Mouse (Mus musculus) adrenal gland, postnatal 36 days (tissue): ENCODE measurements around the gene Ugt1a7c. TPM values are rescaled to one million over a fixed set of nuclear protein-coding genes. Genes with fewer than 3 reads are reported as not detected.
"Not testable (repeated sequence)": the region's sequence is repeated elsewhere in the genome, so short reads cannot be mapped to it uniquely, and the experiment has no call there.

Experiments
- DNase-seq, 2 experiments: peaks; one replicate each; pipeline ENCODE4 v3.0.0; 2021; ENCODE audit warnings: mixed read lengths in 1 of 2
- total RNA-seq, 2 experiments: library from RNA; stranded (reverse); gene quantifications; 2 replicates each; pipeline ENCODE4 v1.2.3; 2021

The Ugt1a7c gene
- total RNA-seq, 2 experiments from 2014 or later, result 2.7 to 2.8 TPM

DNA sequence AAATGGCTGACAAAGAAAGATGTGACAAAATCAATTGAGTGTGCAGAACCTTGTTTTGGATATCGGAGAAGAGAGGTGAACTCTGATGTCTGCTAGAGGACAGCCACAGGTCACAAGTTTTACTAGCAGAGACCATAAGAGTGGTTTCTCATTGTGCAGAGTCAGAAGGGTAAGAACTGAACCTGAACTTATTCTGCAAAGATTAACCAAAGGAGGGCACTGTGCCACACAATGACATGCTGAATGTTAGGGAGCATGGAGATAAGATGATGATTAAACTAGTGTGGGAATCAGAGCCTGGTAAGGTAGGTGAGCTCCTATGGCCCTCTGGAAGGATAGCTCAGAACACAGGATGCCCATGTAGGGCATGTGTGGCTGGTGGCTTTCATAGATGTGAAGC is 100.8 kb downstream of the Ugt1a7c start:
- peak in 1 of 2 experiments; percentile 25 for DNase-seq

GRCm38 (mm10) chr1:88197443-88197842 is 102.6 kb downstream of the Ugt1a7c start:
- DNase-seq, result no peak

DNA sequence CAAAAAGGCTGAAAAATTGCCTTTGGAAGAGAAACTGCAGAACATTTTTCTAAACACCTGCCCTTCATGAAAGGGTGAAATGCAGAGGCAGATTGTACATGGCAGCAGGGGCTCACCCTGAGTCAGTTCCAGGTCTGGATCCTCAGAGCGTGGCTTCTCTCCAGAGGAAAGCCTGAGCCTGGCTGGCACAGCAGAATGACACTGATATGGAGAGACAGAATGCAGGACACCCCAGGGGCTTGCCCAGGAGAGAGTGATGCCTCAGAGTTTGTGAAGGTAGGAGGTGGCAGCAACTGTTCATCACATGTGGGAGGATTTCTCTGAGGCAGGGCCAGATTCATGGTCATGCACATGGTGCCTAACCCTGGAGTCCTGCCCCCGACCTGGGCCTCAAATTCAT is 105.1 kb downstream of the Ugt1a7c start:
- no peak for DNase-seq

GRCm38 (mm10) chr1:88200456-88200855 is 105.6 kb downstream of the Ugt1a7c start, which contains the start of gene Ugt1a2:
Gene Ugt1a2, plus strand, starts transcription at chr1:88200601.
- DNase-seq, result no peak

DNA sequence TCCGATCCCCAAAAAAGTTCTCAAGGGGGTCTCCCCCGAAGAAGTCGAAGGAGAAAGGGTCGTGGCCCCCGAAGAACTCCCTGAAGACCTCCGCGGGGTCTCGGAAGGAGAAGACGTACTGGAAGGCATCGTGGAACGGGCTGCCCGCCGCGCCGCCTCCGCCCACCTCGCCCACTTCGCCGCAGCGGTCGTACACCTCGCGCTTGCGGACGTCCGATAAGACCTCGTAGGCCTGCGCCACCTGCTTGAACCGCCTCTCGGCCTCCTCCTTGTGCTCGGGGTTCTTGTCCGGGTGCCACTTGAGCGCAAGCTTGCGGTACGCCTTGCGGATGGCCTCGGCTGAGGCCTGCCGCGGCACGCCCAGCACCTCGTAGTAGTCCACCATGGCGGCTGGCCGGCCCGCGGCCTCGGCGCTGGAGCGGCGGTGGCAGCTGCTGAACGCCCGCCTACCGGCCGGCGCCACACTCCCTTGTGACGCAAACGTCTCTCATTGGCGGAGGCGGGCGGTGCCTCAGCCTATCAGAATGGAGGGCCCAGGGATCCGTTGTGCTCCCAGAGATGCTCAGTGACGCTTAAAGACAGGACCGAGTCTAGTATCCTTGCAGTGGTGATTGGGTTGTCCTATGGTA is 110.5 kb downstream of the Ugt1a7c start, which contains the start of gene Dnajb3:
TSS of gene Dnajb3 (minus strand) at position 489 of the 629 bp plus-strand sequence.
- peak; percentile 85 to 86 for DNase-seq

DNA sequence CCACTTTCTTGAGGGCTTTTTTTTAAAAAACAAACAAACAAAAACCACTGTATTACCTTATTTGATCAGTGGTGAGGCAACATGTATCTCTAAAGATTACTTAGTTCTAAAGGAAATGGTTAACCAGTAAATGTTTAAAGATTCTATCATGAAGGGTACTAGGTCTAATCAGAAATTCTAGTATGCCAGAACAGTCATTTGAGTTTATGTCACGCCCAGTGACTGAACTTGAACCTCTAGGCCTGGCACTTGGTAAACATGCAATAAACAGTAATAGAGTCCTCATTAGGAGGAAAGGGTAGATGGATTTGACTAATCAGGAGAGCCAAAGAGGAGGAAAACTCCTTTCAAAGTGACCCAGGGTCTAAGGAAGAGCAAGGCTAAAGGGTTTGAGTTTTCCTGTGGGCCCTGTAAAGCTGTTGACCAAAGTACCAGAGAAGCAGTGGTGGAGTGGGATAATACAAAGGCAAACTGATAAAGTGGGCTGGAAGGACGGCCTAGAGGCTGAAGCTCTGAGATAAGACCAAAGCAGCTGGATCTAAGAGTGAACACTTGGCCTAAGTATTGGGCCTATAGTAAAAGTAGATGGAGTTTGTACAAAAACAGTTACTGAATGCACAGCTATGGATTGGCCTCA is 112.1 kb downstream of the Ugt1a7c start:
- no peak for DNase-seq

DNA sequence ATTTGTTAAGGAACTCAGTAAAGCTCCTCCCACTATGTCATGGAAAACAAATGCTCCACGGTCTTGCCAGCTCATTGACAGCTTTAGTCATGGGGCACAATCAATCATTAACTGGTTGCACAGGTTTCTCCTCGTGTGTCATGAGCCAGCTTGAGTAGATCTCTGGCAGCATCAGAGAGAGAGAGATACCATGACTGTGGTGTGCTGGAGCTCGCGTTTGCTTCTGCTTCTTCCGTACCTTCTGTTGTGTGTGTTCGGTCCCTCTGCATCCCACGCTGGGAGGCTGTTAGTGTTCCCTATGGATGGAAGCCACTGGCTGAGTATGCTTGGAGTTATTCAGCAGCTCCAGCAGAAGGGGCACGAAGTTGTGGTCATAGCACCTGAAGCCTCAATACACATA is 117.0 kb downstream of the Ugt1a7c start, which contains the start of gene Ugt1a1:
TSS of gene Ugt1a1 (plus strand) at position 148 of the 400 bp plus-strand sequence.
- no peak for DNase-seq

DNA sequence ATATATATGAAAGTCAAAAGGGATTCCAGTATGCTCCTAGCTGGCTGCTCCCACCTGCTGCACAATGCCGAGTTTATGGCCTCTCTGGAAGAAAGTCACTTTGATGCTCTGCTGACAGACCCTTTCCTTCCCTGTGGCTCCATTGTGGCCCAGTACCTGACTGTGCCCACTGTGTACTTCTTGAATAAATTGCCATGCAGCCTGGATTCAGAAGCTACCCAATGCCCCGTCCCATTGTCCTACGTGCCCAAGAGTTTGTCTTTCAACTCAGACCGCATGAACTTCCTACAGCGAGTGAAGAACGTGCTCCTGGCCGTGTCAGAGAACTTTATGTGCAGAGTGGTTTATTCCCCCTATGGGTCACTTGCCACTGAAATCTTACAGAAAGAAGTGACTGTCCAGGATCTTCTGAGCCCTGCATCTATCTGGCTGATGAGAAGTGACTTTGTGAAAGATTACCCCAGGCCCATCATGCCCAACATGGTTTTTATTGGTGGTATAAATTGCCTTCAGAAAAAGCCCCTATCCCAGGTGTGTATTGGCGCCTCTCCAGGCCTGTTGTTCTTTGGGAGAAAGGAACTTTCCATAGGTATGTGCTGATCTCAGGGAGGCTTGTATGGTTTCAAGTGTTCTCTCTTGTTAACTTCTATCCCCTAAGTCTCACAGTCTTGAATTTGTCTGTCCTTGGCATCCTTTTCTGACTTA is 117.6 kb downstream of the Ugt1a7c start:
- DNase-seq, result no peak

- DNase-seq, result no peak
These were observed 118.2 kb downstream of the Ugt1a7c start for GRCm38 (mm10) chr1:88213061-88213460.

GRCm38 (mm10) chr1:88213766-88214461 is 119.1 kb downstream of the Ugt1a7c start:
- DNase-seq, result no peak

DNA sequence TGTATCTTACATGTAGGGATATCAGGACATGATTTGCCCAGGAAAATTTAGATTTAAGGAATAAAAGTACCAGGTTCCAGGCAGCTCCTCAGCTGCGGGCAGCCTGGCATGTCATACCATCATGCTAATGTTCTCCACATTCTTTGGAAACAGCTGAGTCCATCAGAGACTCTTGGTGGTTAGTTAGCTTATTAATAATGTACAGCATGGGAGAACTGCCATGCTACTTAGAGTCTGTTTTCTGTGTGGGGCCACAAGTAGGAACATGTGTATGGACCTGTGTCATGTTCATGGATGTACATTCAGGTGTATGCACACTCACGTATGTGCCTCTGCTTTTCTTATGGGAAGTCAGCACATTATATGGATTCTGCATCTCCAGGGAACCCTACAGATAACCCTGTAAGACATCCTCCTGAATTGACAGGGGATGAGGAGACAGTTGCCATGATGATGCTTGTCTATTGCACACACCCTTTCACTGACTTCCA is 119.6 kb downstream of the Ugt1a7c start:
- no peak for DNase-seq

DNA sequence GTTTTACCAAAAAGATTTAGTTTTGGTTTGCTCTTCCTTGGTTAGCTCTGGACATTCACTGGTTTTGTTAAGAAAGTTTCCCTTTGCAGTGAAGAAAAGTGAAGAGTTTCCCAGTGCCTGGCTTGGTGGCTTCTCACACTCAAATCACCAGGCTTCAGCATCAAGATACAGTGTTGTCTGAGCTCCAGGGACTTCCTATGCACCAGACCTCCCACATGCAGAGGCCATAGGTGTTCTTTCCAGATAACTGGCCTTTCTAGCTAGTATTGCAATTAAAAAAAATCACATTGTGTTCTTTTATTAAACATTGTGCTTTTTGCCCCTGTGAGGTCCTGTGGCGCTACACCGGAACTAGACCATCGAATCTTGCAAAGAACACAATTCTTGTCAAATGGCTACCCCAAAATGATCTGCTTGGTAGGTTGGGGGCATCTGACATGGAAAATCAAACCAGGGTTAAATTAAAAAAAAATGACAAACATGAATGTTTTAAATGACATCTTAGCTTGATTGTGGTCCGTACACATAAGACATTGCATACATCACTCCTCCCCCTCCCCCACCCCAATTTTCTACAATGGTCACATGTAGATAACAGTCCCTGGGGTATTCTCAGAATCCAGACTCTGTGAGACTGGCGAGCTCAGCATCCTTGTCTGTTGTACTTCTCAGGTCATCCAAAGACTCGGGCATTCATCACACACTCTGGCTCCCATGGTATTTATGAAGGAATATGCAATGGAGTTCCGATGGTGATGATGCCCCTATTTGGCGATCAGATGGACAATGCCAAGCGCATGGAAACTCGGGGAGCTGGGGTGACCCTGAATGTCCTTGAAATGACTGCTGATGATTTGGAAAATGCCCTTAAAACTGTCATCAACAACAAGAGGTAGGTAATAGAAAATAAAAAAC is 120.9 kb downstream of the Ugt1a7c start:
- DNase-seq, result no peak

- no peak for DNase-seq
These were observed 121.7 kb downstream of the Ugt1a7c start for GRCm38 (mm10) chr1:88216551-88216950.

GRCm38 (mm10) chr1:88217144-88217543 is 122.3 kb downstream of the Ugt1a7c start:
- DNase-seq, result no peak

GRCm38 (mm10) chr1:88217576-88217975 is 122.7 kb downstream of the Ugt1a7c start:
- DNase-seq, result no peak

GRCm38 (mm10) chr1:88218051-88218450 is 123.2 kb downstream of the Ugt1a7c start:
- no peak for DNase-seq

DNA sequence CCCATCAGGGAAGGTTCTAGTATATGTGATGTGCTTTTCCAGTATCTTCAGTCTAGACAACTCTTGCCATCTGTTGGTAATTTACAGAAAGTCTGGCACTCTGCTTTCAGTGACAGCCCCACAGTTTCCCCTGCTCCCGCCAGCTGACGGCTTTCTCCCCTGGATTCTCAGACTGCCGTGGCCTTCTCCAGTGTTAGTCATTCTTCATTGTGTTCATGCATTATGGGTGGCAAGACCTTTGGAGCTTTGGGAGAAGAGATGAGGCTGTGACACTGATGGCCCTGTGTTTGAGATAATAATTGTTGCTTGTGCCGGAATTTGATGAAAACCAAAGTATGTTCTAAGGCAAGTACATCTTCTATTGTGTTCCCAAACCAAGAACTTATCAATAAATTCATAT is 123.7 kb downstream of the Ugt1a7c start:
- no peak for DNase-seq

- no peak for DNase-seq
These were observed 124.2 kb downstream of the Ugt1a7c start for GRCm38 (mm10) chr1:88219054-88219453.

GRCm38 (mm10) chr1:88220336-88220735 is 125.5 kb downstream of the Ugt1a7c start:
- no peak for DNase-seq

DNA sequence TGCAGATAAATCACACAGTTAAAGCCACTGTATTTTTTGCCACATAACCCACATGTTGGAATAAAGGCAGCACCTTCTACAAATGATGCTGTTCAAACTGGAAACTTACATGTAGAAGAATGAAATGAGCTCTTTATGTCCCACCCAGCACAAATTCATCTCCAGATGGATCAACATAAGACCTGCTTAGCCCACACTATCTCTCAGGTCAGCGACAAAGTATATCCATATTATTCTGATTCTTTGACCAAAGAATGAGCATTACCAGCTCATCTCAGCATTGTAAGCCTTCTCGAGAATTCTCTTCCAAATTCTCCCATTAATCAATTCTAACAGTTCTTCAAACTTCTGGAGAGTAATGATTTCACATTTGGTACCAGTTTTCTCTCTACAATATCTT is 127.4 kb downstream of the Ugt1a7c start:
- no peak for DNase-seq

GRCm38 (mm10) chr1:88223011-88223515 is 128.2 kb downstream of the Ugt1a7c start:
- DNase-seq, result not testable (repeated sequence)
